In the genomic region with DNA sequence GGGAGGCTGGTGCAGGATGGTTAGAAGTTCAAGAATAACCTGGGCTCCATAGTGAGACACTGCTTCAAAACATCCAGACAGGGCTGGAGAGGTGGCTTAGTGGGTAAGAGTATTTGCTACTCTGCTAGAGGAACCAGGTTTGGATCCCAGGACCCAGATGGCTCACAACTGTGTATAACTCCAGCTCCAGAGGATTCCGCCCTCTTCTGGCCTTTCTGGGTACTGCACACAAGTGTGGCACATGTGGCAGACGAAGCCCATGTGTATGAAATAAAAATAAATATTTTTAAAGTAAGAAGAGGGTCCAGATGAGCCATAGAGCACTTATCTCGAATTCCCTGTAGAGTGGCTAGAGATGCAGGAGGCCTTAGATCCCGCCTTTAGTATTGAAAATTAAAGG, we compare ENCODE assay signal across 10 mouse cellular contexts. TPM values are rescaled to one million over a fixed set of nuclear protein-coding genes. Genes with fewer than 3 reads are reported as not detected.
DNase-seq lines count a peak whose midpoint lies in the region; ATAC-seq and TF ChIP-seq lines count a peak whose summit lies in the region.
"Had no signal": no experiment of that assay in that cellular context is flagged by ENCODE, and none has a peak within 500 bp of the region (broad histone marks: within the 10 kb centered on the region; RNA-seq: fewer than 3 reads in every experiment).

No protein-coding gene starts in this region.

- H3K9ac ChIP-seq in liver, adult 2 months (ENCODE audit: low read depth, low read length) = no peak overlapping the region
- no peak overlapping the region for H3K9ac ChIP-seq in liver, embryonic 12.5 days
- H3K9ac ChIP-seq: hindbrain, embryonic 15.5 days; liver, embryonic 13.5 days had no signal

- no peak for ATAC-seq in cerebellum, adult (ENCODE audit: insufficient number of reproducible peaks, low FRiP score, low TSS enrichment)
- no peak for ATAC-seq in liver, embryonic 12.5 days

- H3K36me3 ChIP-seq in liver, adult 2 months (ENCODE audit: control insufficient read depth, insufficient read depth, low read length) = no peaks in the 10 kb centered on the region
- no peaks in the 10 kb centered on the region for H3K36me3 ChIP-seq in liver, embryonic 12.5 days
- H3K36me3 ChIP-seq in small intestine, adult 2 months (ENCODE audit: control insufficient read depth, insufficient read depth, low read length) = no peaks in the 10 kb centered on the region
- H3K36me3 ChIP-seq: hindbrain, embryonic 15.5 days; liver, embryonic 13.5 days had no signal

- no peak for TF ChIP-seq POLR2A in liver, adult 2 months (IDR thresholded peaks at IDR 0.05; ENCODE audit: extremely low read depth, insufficient read depth, low read length)
- TF ChIP-seq POLR2A in brain, embryonic 14.5 days (IDR thresholded peaks at IDR 0.05; ENCODE audit: borderline replicate concordance, extremely low read depth, insufficient read depth, insufficient read length, poor library complexity, severe bottlenecking) = no peak
- no peak for TF ChIP-seq POLR2A in small intestine, adult 2 months (IDR thresholded peaks at IDR 0.05; ENCODE audit: low read depth, low read length)

- no peak overlapping the region for H3K4me3 ChIP-seq in liver, adult 2 months (ENCODE audit: insufficient read depth, low read depth, low read length)
- H3K4me3 ChIP-seq in liver, embryonic 12.5 days = no peak overlapping the region
- H3K4me3 ChIP-seq in small intestine, adult 2 months (ENCODE audit: low read depth, low read length) = no peak overlapping the region
- H3K4me3 ChIP-seq: hindbrain, embryonic 15.5 days; liver, embryonic 13.5 days had no signal

- H3K27me3 ChIP-seq in liver, adult 2 months (ENCODE audit: control insufficient read depth, insufficient read depth, low read length) = no peaks in the 10 kb centered on the region
- no peaks in the 10 kb centered on the region for H3K27me3 ChIP-seq in liver, embryonic 12.5 days (replicated peaks)
- no peaks in the 10 kb centered on the region for H3K27me3 ChIP-seq in small intestine, adult 2 months (ENCODE audit: control insufficient read depth, insufficient read depth, low read length)
- H3K27me3 ChIP-seq: hindbrain, embryonic 15.5 days; liver, embryonic 13.5 days had no signal

- no peak overlapping the region for H3K27ac ChIP-seq in liver, adult 2 months (replicated peaks; ENCODE audit: insufficient read depth, low read depth, low read length)
- H3K27ac ChIP-seq in liver, embryonic 12.5 days = no peak overlapping the region
- no peak overlapping the region for H3K27ac ChIP-seq in small intestine, adult 2 months (ENCODE audit: insufficient read depth, low read depth, low read length)
- H3K27ac ChIP-seq: hindbrain, embryonic 15.5 days; liver, embryonic 13.5 days had no signal

- no peaks in the 10 kb centered on the region for H3K4me1 ChIP-seq in liver, adult 2 months (ENCODE audit: control insufficient read depth, insufficient read depth, low read length)
- no peaks in the 10 kb centered on the region for H3K4me1 ChIP-seq in liver, embryonic 12.5 days
- no peaks in the 10 kb centered on the region for H3K4me1 ChIP-seq in small intestine, adult 2 months (ENCODE audit: control insufficient read depth, insufficient read depth, insufficient read length, low read length)
- H3K4me1 ChIP-seq: hindbrain, embryonic 15.5 days; liver, embryonic 13.5 days had no signal

- no peak overlapping the region for H3K4me2 ChIP-seq in liver, embryonic 12.5 days
- H3K4me2 ChIP-seq: hindbrain, embryonic 15.5 days; liver, embryonic 13.5 days had no signal

- H3K9me3 ChIP-seq in liver, embryonic 12.5 days (replicated peaks) = no peaks in the 10 kb centered on the region
- H3K9me3 ChIP-seq: hindbrain, embryonic 15.5 days; liver, embryonic 13.5 days had no signal

- peak; percentile 23 to 37 for DNase-seq in cerebellum, postnatal 10 days
- DNase-seq in liver, adult 2 months (ENCODE audit: extremely low read depth, low read depth, low spot score) = no peak
- DNase-seq in brain, embryonic 14.5 days (ENCODE audit: low read depth) = no peak
- DNase-seq in left cerebral cortex, postnatal 14 days (ENCODE audit: low spot score in 2 of 2) = no peak
- no peak for DNase-seq in kidney, adult 18-20 months
- DNase-seq: liver, embryonic 13.5 days had no signal

- 77% methylated on average over 4 of the region's 4 CpGs for WGBS in liver, adult 2 months
- 53% methylated on average over 4 of the region's 4 CpGs for WGBS in liver, embryonic 12.5 days (ENCODE audit: insufficient replicate concordance)
- 67% methylated on average over 4 of the region's 4 CpGs for WGBS in small intestine, adult 2 months

- intact Hi-C loops in left cerebral cortex, postnatal 14 days (cut with DNase I) = no loop called here

- H3K79me2 ChIP-seq in liver, adult 2 months (ENCODE audit: control insufficient read depth, insufficient read depth, low read length) = no peaks in the 10 kb centered on the region

- peak; percentile 36; the same call in 1 of the 2 replicates for TF ChIP-seq CTCF in liver, adult 2 months (IDR thresholded peaks at IDR 0.05; ENCODE audit: low read depth, low read length)
- peak; percentile 39; the same call in 1 of the 2 replicates for TF ChIP-seq CTCF in brain, embryonic 14.5 days (IDR thresholded peaks at IDR 0.05; ENCODE audit: borderline replicate concordance, extremely low read depth, insufficient read depth, insufficient read length)
- peak; percentile 37; the same call in 1 of the 2 replicates for TF ChIP-seq CTCF in small intestine, adult 2 months (IDR thresholded peaks at IDR 0.05; ENCODE audit: extremely low read depth, insufficient read length, insufficient replicate concordance, low read depth, low read length)

RNA-seq across cellular contexts. Expression of a gene that starts 40.8 kb away (rescaled TPM):
- 3.1 and 3.8 TPM in 2 replicates for total RNA-seq in liver, adult 2 months (2014; rRNA removed)
- 6.5 and 9.2 TPM in 2 replicates for polyA plus RNA-seq in liver, adult 2 months (2012; rRNA removed)
- polyA plus RNA-seq in liver, embryonic 12.5 days (2016; fragmentation: Nextera tagmentation; extraction: Ambion mirVana) = 4.1 and 4.7 TPM in 2 replicates
- 24.3 and 49.4 TPM in 2 replicates for polyA plus RNA-seq in brain, embryonic 14.5 days (2012; rRNA removed)
- 79.0 and 192 TPM in 2 replicates for polyA plus RNA-seq in small intestine, adult 2 months (2012; rRNA removed)
- 10 to 100 TPM; 50.1 to 54.8 TPM for total RNA-seq in left cerebral cortex, postnatal 14 days (2021)

Comparison
In these comparisons a context has a peak if more than half of its experiments do, and no peak if none do; other contexts are left out.
1. DNase-seq: peak in cerebellum, postnatal 10 days (2 of 2); none in liver, adult 2 months (single experiment), brain, embryonic 14.5 days (single experiment), left cerebral cortex, postnatal 14 days (0 of 2) and kidney, adult 18-20 months (single experiment).
2. Peak in every context shown above with its lines, with median percentiles within 50 percentile points of each other: CTCF ChIP-seq.